Mouse (Mus musculus) embryo, embryonic 10 days (tissue): ENCODE data around the gene Rab38.

Experiments used
- DNase-seq: peaks from one replicate; pipeline ENCODE4 v3.0.0-alpha.2; 2015; ENCODE audit warnings: low spot score

The Rab38 gene

DNA sequence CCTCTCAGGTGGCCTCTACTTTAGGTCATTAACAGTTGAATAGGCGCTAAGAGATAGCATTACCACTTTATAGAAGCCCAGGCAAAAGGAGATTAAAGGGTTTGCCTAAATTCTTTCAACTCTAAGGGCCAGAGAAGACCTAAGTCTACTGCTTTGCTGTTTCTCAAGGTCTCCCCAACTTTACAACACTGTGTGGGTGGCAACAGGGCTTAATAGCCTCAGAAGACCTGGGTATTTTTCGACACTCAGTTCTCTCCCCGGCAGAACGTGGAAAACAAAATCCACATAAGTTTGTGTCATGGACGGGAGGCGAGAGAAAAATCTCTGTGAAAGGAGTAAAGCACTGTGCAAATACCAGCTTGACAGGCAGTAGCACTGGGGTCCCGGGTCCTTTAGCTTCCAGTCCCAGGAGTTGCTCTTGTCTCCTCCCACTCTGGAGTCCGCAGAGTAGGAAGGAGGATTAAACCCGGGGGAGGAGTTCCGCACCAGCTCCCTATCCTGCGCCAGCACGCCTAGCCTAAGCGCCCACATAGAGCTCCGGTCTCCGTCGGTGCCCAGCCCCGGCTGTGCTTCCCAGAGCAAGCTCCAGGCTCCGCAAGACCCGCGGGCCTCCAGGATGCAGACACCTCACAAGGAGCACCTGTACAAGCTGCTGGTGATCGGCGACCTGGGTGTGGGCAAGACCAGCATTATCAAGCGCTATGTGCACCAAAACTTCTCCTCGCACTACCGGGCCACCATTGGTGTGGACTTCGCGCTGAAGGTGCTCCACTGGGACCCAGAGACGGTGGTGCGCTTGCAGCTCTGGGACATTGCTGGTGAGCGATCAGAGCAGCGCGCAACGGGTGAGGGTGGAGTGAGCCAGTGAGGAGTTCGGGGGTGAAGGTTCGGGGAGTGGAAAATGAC, at the start of gene Rab38:
TSS of gene Rab38 (plus strand) at position 488 of the 906 bp plus-strand sequence.
- DNase-seq, result peak; percentile 74

DNA sequence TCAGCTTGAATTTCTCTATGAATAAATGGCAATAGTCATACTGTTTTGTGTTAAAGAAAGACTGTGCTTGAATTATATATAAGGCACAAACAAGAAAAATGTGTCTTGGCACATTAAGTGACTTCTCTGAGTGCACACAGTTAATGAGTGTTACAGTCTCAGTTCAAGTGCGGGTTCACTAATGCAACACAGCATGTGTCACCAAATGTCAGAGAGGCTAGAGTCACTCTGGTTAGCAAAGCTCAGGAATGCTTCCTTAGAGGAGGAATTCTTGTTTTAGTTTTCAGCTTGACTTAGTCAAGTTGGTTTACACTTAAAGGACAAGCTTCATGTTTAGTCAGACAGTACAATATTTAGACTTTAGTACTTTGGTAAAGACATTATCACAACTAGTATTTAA, 35.5 kb upstream of the Rab38 start:
- DNase-seq, result no peak

DNA sequence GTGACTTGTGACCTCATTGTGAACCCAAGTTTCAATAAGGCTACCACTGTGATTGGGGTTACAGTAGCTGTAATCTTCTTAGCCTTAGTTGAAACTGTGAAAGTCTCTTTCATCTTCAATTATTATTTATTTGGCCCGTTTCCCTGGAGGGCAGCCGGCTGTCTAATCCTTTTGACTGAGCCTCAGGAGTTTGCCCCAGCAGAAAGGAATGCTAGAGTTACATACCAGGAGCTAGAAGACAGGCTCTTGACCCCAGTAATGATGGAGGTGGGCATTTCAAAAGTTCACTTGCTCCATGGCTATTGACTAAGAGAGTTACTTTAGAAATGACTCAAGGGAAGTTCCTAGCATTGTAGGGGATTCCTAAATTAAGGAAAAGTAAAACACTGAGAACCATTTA, 34.3 kb upstream of the Rab38 start:
- peak; percentile 17 for DNase-seq

DNA sequence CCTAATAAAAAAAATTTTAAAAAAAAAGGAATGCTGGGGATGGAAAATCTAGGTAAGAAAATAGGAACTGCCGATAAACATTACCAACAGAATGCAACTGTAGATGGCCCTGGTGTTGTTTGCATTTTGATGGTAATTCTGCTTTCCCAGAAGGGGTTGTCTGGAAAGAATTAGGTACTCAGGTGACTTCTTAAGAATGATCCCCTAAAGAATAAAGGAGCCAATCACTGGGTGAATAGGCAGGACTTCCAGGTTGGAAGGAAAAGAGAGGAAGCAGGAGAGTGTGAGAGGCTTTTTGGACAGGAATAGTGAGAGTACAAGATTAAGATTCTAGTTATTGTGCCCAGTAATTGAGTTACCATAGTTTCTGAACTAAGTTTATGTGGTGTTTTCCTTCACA, 24.8 kb upstream of the Rab38 start:
- no peak for DNase-seq

- no peak for DNase-seq
Measured at GRCm38 (mm10) chr7:88406466-88406865, 23.6 kb upstream of the Rab38 start.

GRCm38 (mm10) chr7:88421821-88422220, 8.3 kb upstream of the Rab38 start:
- DNase-seq, result no peak

GRCm38 (mm10) chr7:88423889-88424288, 6.2 kb upstream of the Rab38 start:
- no peak for DNase-seq

DNA sequence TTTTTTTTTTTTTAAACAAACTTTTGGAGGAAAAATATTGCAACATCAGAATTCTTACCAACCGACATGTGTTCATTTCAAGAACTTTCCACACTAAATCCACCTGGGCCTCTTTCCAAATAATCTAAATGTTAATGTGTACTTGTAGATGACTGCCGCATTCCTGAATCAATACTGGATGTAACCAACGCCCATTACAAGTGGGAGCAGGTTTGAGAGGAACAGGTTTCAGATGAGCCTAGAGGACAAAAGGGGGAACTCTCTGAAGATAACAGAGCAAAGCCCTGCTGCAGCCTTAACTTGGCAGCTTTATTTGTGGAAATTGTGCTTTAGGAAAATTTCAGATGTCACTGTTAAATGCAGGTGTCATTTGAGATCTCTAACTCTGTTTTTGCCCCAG, 4.3 kb upstream of the Rab38 start:
- no peak for DNase-seq

DNA sequence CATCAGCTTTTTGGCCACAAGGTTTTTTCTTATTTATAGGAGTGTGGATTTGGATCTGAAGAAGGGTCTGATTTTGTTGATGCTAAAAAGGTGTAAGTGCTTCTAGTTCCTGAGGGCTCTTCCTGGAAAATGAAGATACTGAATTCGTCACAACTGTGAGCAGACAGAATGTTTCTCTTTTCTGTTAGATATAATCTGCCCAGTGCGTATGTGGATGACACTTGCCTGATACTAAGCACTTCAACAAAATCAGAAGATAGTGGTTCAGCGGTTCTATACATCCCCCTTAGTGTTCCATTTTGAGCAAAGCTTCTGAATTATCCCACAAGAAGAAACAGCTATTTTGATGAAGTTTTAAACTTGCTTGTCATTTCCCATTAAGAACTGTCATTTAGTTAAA, 2.6 kb upstream of the Rab38 start:
- no peak for DNase-seq

DNA sequence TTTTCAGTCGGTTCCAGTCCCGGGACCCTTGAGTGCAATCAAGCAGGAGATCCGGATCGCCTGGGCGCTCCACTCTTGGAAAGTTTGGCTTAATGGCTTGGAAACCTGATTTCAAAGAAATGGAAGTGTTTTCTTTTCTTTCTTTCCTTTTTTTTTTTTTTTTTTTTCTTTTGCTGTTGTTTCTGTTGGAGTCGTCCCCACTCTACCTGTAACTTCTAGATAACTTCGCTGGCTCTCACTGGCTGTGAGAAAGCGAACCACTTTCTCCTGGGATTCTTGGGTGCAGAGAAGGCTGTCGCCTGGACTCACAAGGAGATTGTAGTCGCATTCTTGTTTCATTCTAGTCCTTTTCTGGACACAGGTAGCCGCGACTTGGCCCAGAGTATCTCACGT, 615 bp downstream of the Rab38 start:
- no peak for DNase-seq

GRCm38 (mm10) chr7:88440301-88440700, 10.2 kb downstream of the Rab38 start:
- no peak for DNase-seq

GRCm38 (mm10) chr7:88442649-88443048, 12.6 kb downstream of the Rab38 start:
- no peak for DNase-seq

GRCm38 (mm10) chr7:88443435-88443834, 13.4 kb downstream of the Rab38 start:
- DNase-seq, result no peak

GRCm38 (mm10) chr7:88445320-88445903, 15.3 kb downstream of the Rab38 start:
- no peak for DNase-seq

DNA sequence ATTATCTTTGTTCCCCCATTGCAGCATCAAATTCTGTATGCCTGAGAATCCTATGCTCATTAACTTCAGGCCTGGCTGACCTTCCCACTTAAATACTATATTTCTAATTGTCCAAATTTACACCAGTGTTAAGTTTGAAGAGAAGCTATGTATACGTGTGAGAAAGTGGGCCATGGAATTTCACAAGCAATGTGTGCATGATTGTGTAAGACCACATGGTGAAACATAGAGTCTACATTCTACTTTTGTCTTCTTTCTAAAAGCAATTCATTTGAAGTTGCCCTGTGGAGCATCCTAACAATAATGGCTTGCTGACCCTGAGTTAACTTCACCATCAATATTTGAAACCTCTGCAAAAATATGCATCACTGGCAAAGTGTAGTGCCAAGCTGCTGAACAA, 23.2 kb downstream of the Rab38 start:
- DNase-seq, result no peak

DNA sequence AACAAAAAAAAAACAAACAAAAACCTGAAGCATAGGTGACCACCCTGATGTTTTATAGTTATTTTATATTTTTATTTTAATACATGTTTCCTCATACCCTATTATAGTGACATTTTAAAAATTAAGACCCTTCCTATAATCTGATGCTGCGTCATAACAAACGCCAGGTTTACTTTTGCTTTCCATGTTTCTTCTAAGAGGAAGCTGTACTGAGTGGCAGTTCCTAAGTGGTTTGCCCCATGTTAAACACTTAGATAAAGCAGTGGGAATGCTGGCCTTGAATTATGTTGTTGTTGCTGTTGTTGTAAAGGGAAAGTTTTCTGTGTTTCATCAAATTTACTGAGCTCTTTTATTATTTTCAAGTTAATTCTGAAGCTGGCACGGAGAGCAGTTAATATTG, 27.8 kb downstream of the Rab38 start:
- no peak for DNase-seq

- DNase-seq, result no peak
Measured at GRCm38 (mm10) chr7:88467754-88468153, 37.7 kb downstream of the Rab38 start.

- no peak for DNase-seq
Measured at GRCm38 (mm10) chr7:88482110-88482619, 52.1 kb downstream of the Rab38 start.

DNA sequence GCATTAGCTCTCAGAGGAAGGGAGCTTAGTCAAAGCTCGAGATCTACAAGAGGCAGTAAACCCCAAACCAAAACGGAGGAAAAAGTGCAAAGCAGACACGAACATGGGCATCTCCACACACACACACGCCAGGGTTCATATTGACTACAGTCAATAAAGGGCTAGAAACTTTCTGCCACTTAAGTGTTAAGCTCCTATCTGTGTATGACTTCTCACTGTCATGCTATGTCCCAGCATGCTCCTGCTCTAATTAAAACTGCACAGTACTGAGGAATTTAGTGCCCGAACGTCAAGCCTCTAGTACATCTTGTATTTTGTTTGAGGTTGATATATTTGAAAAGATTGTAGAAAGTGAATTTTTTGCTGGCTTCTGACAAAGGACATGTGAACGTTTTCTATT, 52.6 kb downstream of the Rab38 start:
- no peak for DNase-seq

- peak; percentile 6 for DNase-seq
Measured at GRCm38 (mm10) chr7:88491020-88491419, 60.9 kb downstream of the Rab38 start.

GRCm38 (mm10) chr7:88502217-88502817, 72.2 kb downstream of the Rab38 start:
- no peak for DNase-seq

DNA sequence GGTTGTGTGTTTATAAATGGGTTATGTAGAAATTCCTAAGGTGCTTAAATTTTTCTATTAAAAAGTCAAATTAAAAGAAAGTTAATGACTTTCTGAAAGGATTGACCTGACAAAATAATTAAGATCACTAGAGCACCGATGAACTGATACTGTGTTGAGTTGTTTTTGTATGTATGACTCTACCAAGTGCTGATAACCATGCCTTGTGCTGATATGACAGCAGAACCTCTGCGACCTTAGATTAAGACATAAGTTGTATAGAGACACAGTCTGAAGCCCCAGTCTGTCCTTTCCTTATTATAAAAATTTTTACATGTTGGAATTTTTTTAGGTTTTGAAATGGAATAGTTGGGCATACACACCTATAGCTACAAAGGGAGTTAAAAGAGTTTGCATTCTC, 79.7 kb downstream of the Rab38 start:
- DNase-seq, result no peak

DNA sequence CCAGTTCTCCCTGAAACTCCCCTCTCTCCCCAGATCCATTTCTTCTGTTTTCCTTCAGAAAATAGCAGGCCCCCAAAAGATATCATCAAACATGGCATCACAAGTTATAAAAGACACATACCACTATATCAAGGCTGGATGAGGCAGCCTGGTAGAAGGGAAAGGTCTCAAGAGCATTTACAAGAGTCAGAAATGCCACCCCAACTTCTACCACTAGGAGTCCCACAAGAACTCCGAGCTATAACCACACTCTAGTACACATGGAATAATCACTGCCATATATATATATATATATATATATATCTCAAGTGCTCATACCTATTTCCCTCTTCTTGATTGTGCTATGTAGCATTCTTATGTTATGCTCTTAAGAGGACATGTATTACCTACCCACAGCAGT, 92.4 kb downstream of the Rab38 start:
- no peak for DNase-seq
